Mouse (Mus musculus) heart, postnatal 0 days (tissue): Measurements from ENCODE around the gene Clp1.

Experiments
- CTCF ChIP-seq: IDR thresholded peaks from 2 replicates; pipeline ENCODE4 v1.5.1; 2016; ENCODE audit warnings: antibody characterized with exemption, control low read depth, low read depth
- EP300 ChIP-seq: IDR thresholded peaks from 2 replicates; pipeline ENCODE4 v1.6.1; 2016; ENCODE audit warnings: antibody characterized with exemption, low read depth

GRCm38 (mm10) chr2:84715562-84716361, 11.4 kb downstream of the Clp1 start:
- TF ChIP-seq CTCF (no peak), EP300 (peak; percentile 85; the same call in 1 of the 2 replicates)
